Mouse (Mus musculus): Measurements from ENCODE around the gene Fer.

DNA sequence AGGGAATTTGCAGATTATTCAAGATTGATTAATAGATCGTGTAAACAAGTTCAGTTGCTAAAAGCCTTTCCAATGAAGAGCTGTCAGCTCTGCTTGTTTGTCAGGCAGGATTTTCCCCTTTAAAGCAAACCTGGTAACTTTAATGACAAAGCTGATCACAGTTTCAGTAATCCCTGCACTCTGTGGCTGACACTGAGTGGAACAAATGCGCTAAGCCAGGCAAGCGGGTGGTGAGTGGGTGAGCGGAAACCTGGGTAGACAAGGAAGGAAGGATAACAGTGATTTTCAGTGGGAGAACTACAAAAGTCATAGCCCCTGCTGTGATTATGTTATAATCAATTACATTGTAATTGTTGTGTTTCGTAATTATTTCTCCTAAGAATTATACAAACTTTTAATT is 156.8 kb downstream of the Fer start:
- TF ChIP-seq POLR2A (IDR thresholded peaks at IDR 0.05; ENCODE audit: low read depth, low read length) = no peak
- TF ChIP-seq CTCF (IDR thresholded peaks at IDR 0.05; ENCODE audit: borderline replicate concordance, insufficient read depth, low read length) = no peak
